Mouse (Mus musculus): ENCODE data around the gene Raly. TPM values are rescaled to one million over a fixed set of nuclear protein-coding genes. Genes with fewer than 3 reads are reported as not detected.

Gene Raly
- polyA plus RNA-seq, 1 experiment from 2014 or later: 73.2 TPM

- no peak for DNase-seq (ENCODE audit: low spot score)
- H3K4me1 ChIP-seq (replicated peaks; ENCODE audit: control insufficient read depth, insufficient read depth, low read length): peaks cover 4% of the 10 kb centered on the region; the same call in 1 of the 2 replicates
- 69% methylated on average over 12 of the region's 12 CpGs for WGBS
- H3K9ac ChIP-seq (ENCODE audit: low read length): no peak overlapping the region
- H3K9me3 ChIP-seq (ENCODE audit: control insufficient read depth, low read length): no peaks in the 10 kb centered on the region
- H3K27me3 ChIP-seq (replicated peaks; ENCODE audit: control insufficient read depth, insufficient read depth, low read length): no peaks in the 10 kb centered on the region
- H3K36me3 ChIP-seq (ENCODE audit: control insufficient read depth, insufficient read depth, low read length): no peaks in the 10 kb centered on the region
- H3K4me3 ChIP-seq (ENCODE audit: low read depth, low read length): no peak overlapping the region
- no peak overlapping the region for H3K27ac ChIP-seq (ENCODE audit: low read depth)
- no peak overlapping the region for H3K4me2 ChIP-seq (ENCODE audit: low read length)
- no peak for ATAC-seq (replicated peaks; ENCODE audit: low FRiP score, low TSS enrichment, low read depth)
Measured at GRCm38 (mm10) chr2:154915922-154916541, 125.1 kb downstream of the Raly start.

GRCm38 (mm10) chr2:154916547-154916946 lies 125.7 kb downstream of the Raly start:
- Histone ChIP-seq H3K27ac (ENCODE audit: low read depth) (no peak overlapping the region), H3K4me2 (ENCODE audit: low read length) (no peak overlapping the region), H3K4me3 (ENCODE audit: low read depth, low read length) (no peak overlapping the region), H3K9me3 (ENCODE audit: control insufficient read depth, low read length) (no peaks in the 10 kb centered on the region), H3K9ac (ENCODE audit: low read length) (no peak overlapping the region), H3K4me1 (replicated peaks; ENCODE audit: control insufficient read depth, insufficient read depth, low read length) (peaks cover 4% of the 10 kb centered on the region; the same call in 1 of the 2 replicates), H3K36me3 (ENCODE audit: control insufficient read depth, insufficient read depth, low read length) (no peaks in the 10 kb centered on the region), H3K27me3 (replicated peaks; ENCODE audit: control insufficient read depth, insufficient read depth, low read length) (no peaks in the 10 kb centered on the region)
- 19% methylated on average over 2 of the region's 2 CpGs for WGBS
- DNase-seq (ENCODE audit: low spot score) (no peak), ATAC-seq (replicated peaks; ENCODE audit: low FRiP score, low TSS enrichment, low read depth) (no peak)

Other genes starting within 250 kb of the Raly start
- 0.55 and 0.73 TPM in 2 replicates for gene 1700003F12Rik, start 244.0 kb upstream of the Raly start, polyA plus RNA-seq (2014; fragmentation: Nextera tagmentation; extraction: Ambion mirVana)
- gene Actl10, start 239.3 kb upstream of the Raly start, polyA plus RNA-seq (2014; fragmentation: Nextera tagmentation; extraction: Ambion mirVana): 0.23 and 0.27 TPM in 2 replicates
- 0.81 and 1.4 TPM in 2 replicates for gene Necab3, start 232.2 kb upstream of the Raly start, polyA plus RNA-seq (2014; fragmentation: Nextera tagmentation; extraction: Ambion mirVana)
- gene E2f1, start 221.2 kb upstream of the Raly start, polyA plus RNA-seq (2014; fragmentation: Nextera tagmentation; extraction: Ambion mirVana): 10.7 and 10.8 TPM in 2 replicates
- 25.9 and 26.4 TPM in 2 replicates for gene Pxmp4, start 187.4 kb upstream of the Raly start, polyA plus RNA-seq (2014; fragmentation: Nextera tagmentation; extraction: Ambion mirVana)
- gene Zfp341, start 177.8 kb upstream of the Raly start, polyA plus RNA-seq (2014; fragmentation: Nextera tagmentation; extraction: Ambion mirVana): 0.97 and 1.0 TPM in 2 replicates
- not detected in 2 replicates for gene 4930519P11Rik, start 177.7 kb upstream of the Raly start, polyA plus RNA-seq (2014; fragmentation: Nextera tagmentation; extraction: Ambion mirVana)
- gene Chmp4b, start 139.4 kb upstream of the Raly start, polyA plus RNA-seq (2014; fragmentation: Nextera tagmentation; extraction: Ambion mirVana): 15.5 and 15.8 TPM in 2 replicates
- not detected in 2 replicates for gene Gm14214, start 21.1 kb upstream of the Raly start, polyA plus RNA-seq (2014; fragmentation: Nextera tagmentation; extraction: Ambion mirVana)
- gene a, start 306 bp downstream of the Raly start, polyA plus RNA-seq (2014; fragmentation: Nextera tagmentation; extraction: Ambion mirVana): 0.93 and 1.5 TPM in 2 replicates
- gene Eif2s2, start 101.8 kb downstream of the Raly start, polyA plus RNA-seq (2014; fragmentation: Nextera tagmentation; extraction: Ambion mirVana): 107 and 112 TPM in 2 replicates
- 3.4 and 5.7 TPM in 2 replicates for gene Gm14226, start 227.2 kb downstream of the Raly start, polyA plus RNA-seq (2014; fragmentation: Nextera tagmentation; extraction: Ambion mirVana)

Data from intestine, embryonic 14.5 days (tissue).